Mouse (Mus musculus): Measurements from ENCODE around the gene Pik3r6.

Pik3r6 gene

GRCm38 (mm10) chr11:68532773-68533172 is 30.0 kb downstream of the Pik3r6 start:
- in situ Hi-C loops (cut with MboI, MseI): no loop called here

GRCm38 (mm10) chr11:68533971-68534475 is 31.2 kb downstream of the Pik3r6 start:
- in situ Hi-C loops (cut with MboI, MseI): no loop called here

DNA sequence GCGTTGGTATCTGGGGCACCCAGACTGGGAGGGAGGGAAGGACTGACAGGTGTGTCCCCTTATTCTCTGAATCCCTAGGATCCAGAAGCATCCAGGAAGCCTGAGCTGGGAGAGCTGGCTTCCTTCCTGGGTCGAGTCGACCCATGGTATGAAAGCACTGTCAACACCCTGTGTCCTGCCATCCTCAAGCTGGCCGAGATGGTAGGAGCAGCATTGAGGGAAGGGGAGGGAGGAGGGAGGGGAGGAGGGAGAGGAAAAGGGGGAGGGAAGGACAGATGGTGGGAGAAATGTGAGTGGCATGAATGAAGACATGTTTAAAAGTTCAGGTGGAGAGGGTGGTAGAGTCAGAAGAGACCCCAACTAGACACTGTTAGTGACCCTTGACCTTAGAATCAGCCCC is 33.2 kb downstream of the Pik3r6 start:
- in situ Hi-C loops (cut with MboI, MseI): no loop called here

DNA sequence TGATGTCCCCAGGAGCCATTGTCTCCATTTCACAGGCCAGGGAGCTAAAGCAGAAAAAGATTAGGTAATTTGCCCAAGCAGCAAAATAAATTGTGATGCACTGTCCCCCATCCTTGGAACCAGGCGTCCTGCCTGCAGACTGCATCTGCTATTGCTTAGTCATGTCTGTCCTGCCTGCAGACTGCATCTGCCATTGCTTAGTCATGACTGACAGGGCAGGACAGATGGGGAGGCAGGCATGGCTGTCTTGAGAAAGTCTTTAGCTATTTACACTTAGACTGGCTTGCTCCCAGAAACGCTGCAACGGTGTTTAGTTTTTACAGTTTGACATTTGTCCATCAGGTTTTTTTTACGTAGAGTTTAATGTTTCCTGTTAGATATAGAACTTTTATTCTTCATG is 33.6 kb downstream of the Pik3r6 start:
- in situ Hi-C loops (cut with MboI, MseI): no loop called here

GRCm38 (mm10) chr11:68539621-68540020 is 36.8 kb downstream of the Pik3r6 start:
- in situ Hi-C loops (cut with MboI, MseI): no loop called here

- in situ Hi-C loops (cut with MboI, MseI): no loop called here
These were observed 41.7 kb downstream of the Pik3r6 start for GRCm38 (mm10) chr11:68544554-68544953.

DNA sequence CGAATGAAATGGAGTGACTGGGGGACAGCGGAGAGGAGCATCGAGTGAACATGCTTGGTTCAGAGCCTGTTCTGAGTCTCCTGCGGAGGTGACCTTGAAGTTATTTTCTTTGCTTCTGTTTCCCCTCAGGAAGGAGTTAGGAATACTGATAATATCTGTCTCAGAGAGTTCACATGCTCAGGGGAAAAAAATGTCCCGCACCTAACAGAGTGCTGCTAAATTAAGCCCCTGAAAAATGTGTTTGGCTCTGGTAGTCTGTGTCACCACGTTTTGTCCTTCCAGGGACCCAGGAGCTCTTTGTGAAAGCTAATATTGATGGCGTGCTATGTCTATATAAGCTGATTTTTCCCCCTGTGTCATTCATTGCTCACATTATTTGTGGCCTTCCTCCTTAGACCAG is 42.4 kb downstream of the Pik3r6 start:
- in situ Hi-C loops (cut with MboI, MseI): no loop called here

DNA sequence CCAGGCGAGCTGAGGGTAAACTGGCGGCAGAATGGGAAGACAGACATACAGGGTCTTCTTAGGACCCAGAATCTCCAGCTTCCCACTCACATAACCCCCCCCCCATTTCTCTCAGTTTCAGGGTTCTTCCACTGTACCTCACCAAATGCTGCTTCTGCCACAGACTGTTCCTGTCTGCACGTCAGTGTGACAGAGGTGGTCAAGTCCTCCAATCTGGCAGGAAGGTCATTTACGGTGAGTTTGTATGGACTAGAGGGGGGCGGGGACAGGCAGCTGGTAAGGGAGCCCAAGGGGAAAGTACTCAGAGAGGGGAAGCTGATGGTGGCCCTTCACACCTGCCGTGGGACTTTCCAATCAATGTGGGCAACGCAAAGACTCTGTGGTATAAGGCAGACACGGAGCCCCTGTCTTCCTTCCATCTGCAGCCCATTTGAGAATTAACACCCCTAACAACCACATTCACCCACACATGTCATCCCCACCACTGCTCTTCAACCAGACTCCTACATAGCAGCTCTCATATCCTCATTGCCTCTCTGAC is 42.9 kb downstream of the Pik3r6 start:
- in situ Hi-C loops (cut with MboI, MseI): no loop called here

DNA sequence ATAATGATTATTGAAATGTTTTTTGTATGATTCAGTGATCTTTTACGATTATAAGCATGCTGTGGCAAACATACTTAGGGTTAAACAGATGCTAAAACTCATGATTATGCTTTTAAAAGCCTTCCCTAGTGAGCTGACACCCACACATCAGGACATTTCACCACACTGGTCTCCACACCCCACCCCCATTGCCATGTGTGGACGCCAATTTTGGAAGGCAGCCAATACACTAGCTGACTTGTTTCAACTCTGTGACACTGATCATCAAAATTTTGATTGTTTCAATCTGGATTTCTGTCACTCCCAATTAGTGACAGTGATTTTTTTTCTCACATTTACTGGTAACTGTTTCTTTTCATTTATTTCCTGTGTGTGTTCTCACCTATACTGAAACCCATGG is 44.7 kb downstream of the Pik3r6 start:
- in situ Hi-C loops (cut with MboI, MseI): no loop called here

GRCm38 (mm10) chr11:68549597-68549996 is 46.8 kb downstream of the Pik3r6 start:
- in situ Hi-C loops (cut with MboI, MseI): no loop called here

GRCm38 (mm10) chr11:68550358-68550757 is 47.5 kb downstream of the Pik3r6 start:
- in situ Hi-C loops (cut with MboI, MseI): loop anchor here (25.0 kb wide), 1 partner anchor 138 kb away; the partner anchor contains the start of gene Ntn1

- in situ Hi-C loops (cut with MboI, MseI): loop anchor here (25.0 kb wide), 1 partner anchor 142 kb away; the partner anchor contains the start of gene Ntn1
These were observed 51.2 kb downstream of the Pik3r6 start for GRCm38 (mm10) chr11:68553981-68554471.

DNA sequence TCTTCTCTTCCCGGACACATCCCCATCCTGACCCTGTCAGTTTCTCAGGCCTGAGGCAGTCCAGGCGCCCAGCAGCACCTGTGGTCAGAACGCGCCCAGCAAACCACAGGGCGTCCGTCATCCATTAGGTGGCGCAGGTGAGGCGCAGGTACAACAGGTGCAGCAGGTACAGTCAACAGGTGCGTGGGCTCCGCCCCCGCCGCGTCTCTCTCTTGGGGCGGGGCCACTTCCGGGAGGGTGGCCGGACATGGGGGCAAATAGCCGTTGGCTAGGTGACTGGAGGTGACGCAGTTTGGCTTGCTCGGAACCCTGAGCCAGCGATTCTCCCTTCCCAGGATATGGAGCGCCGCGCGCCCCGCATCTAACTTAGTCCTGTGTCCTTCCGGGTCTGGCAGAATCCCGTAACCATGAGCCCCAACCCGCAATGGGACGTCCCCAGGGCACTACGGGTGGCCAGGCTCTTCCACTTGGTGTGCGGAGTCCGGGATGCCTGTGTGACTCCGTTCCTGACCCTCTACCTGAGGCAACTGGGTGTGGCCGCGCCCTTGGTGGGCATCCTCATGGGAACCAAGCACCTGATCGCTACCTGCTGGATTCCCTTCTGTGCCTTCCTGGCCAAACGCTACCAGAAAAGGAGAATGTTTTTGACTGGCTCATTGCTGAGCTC is 53.2 kb downstream of the Pik3r6 start, which contains the start of gene Mfsd6l:
TSS of gene Mfsd6l (plus strand) at position 269 of the 667 bp plus-strand sequence.
- in situ Hi-C loops (cut with MboI, MseI): loop anchor here (5.0 to 25.0 kb wide), 2 partner anchors 79 to 144 kb away; partner anchors contain the start of gene Ntn1

- in situ Hi-C loops (cut with MboI, MseI): loop anchor here (5.0 to 25.0 kb wide), 2 partner anchors 82 to 147 kb away; partner anchors contain the start of gene Ntn1
These were observed 56.7 kb downstream of the Pik3r6 start for GRCm38 (mm10) chr11:68559546-68559945.

DNA sequence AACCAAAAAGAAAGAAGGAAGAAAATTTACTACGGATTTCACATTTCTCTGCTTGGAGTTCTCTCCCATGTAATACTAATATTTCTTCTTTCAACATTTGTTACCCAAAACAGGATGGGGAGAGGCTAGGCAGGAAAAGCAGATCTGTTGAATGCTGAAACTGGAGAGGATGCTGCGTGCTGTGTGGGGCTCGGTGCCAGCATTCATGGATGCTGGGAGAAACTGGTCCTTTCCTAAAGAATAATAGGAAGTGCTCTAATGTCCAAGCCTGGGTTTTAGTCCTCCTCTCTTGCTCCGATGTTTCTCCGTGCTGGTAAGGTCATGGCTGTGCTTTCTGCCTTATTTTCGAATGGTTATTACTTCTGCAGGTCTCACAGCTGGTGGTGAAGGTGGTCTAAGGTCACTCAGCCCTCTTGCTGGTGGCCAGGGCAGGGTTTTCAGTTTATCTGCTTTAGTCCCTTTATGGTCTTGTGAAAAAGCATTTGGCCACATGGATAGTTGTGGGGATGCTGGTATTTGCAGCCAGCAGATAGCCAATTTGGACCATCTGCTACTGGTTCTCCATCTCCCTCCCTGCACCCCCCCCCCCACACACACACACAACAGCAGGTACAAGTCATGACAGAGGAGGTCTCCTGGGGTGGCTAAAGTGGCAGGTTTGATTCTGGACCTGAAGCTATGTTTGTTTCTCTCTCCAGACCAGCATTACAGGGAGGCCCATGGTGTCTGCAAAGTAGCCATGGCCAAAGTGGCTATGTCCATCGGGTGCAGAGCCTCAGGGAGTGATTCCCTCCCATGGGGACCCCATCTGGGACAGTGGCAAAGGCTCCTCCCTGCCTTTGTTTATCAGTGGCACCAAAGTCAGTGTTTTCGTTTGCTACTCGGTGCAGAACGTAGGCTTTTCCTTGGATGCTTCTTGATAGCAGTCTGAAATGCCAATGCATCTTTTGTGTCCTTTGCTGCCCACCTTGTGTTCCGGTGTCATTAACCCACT is 59.4 kb downstream of the Pik3r6 start:
- in situ Hi-C loops (cut with MboI, MseI): loop anchor here (25.0 kb wide), 1 partner anchor 150 kb away; the partner anchor contains the start of gene Ntn1

DNA sequence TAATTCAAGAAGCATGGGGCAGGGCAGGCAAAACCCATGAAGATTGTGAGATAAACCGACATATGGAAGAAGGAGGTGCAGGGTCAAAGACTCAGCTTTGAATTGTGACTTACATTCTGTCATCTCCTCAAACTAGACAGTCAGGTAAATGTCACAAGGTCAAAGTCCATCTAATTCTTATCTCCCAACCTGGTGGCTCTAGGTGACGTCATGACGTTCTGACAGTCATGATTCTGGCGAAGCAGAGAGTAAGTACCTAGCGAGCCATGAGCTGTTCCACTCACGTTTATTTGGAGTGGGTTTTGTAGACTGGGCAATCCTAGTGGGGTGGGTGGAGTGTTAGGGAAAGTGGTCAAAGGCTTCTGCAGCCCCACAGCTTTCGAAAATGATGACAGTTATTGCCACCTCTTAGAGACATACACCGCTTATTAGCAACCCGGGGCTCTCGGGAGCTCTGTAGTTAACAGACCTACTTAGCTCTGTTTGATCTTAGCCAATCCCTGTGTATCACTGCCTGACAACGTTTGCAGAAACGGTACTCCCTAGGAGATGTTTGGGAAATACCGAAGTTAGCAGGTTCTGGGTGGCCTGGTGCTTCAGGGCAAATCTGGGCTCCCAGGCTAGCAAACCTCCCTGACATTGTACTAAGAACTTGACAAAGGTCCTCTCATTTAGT is 61.7 kb downstream of the Pik3r6 start:
- in situ Hi-C loops (cut with MboI, MseI): loop anchor here (25.0 kb wide), 1 partner anchor 152 kb away; the partner anchor contains the start of gene Ntn1

- in situ Hi-C loops (cut with MboI, MseI): loop anchor here (25.0 kb wide), 1 partner anchor 153 kb away; the partner anchor contains the start of gene Ntn1
These were observed 62.2 kb downstream of the Pik3r6 start for GRCm38 (mm10) chr11:68565032-68565429.

DNA sequence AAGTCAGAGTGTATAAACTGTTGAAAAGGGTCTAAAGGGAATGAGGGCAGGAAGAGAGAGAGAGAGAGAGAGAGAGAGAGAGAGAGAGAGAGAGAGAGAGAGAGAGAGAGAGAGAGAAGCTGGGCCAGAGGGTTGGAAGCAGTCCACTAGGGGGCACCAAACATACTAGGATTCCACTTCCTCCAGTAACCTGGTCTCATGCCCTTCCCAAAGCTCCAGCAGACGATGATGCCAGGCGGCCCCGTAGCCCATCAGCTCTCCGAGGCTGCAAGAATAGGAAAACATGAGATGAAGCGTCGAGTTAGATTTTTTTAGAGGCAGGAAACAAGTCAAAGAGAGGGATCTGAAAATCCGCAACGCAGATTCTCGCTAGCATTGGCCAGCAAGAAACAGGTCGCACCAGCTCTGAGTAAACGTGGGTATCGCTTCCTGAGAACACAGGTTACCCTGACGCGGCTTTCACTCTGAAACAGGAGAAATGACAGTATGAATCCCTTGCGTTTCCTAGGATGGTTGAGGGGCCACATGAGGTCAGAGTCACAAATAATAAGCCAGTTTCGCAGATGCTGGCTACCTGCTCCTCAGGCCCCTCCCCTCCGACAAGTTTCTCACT is 63.7 kb downstream of the Pik3r6 start:
- in situ Hi-C loops (cut with MboI, MseI): loop anchor here (25.0 kb wide), 1 partner anchor 154 kb away; the partner anchor contains the start of gene Ntn1

DNA sequence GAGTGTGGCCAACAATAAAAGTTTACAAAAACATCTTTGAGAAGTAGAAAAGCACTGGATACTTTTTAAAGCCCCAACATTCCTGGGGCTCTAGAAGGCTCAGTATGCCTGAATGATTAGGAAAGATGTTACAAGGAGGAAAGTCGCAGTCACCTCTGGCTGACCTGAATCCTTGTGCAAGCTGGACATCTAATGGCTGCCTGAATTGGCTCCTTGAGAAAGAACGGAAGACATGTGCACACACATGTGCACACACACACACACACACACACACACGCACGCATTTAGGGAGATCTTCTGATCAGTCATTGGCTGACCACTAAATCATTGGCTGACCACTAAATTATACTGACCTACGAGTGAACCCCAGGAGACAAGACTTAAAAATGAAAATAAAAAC is 68.0 kb downstream of the Pik3r6 start:
- in situ Hi-C loops (cut with MboI, MseI): loop anchor here (25.0 kb wide), 1 partner anchor 159 kb away; the partner anchor contains the start of gene Ntn1

- in situ Hi-C loops (cut with MboI, MseI): no loop called here
These were observed 74.3 kb downstream of the Pik3r6 start for GRCm38 (mm10) chr11:68577076-68577475.
